Mouse (Mus musculus): ENCODE measurements around the gene AI182371. TPM values are rescaled to one million over a fixed set of nuclear protein-coding genes. Genes with fewer than 3 reads are reported as not detected.

Gene AI182371
- polyA plus RNA-seq, 1 experiment from 2014 or later = 0.20 TPM

GRCm38 (mm10) chr2:35066525-35067082 lies 34.7 kb downstream of the AI182371 start:
- 91% methylated on average over 13 of the region's 13 CpGs for WGBS
- Histone ChIP-seq H3K27ac (ENCODE audit: low read depth, low read length) (no peak overlapping the region), H3K9me3 (ENCODE audit: control insufficient read depth) (no peaks in the 10 kb centered on the region), H3K9ac (ENCODE audit: low read depth, low read length) (no peak overlapping the region), H3K4me3 (ENCODE audit: low read depth, low read length) (no peak overlapping the region), H3K4me2 (replicated peaks; ENCODE audit: low read depth) (no peak overlapping the region), H3K27me3 (replicated peaks; ENCODE audit: control insufficient read depth, insufficient read depth, low read length) (no peaks in the 10 kb centered on the region), H3K4me1 (replicated peaks; ENCODE audit: control insufficient read depth, insufficient read depth, low read length) (no peaks in the 10 kb centered on the region), H3K36me3 (ENCODE audit: control insufficient read depth, insufficient read depth) (no peaks in the 10 kb centered on the region)
- no peak for ATAC-seq
- no peak for TF ChIP-seq CTCF (IDR thresholded peaks at IDR 0.05; ENCODE audit: low read depth)

GRCm38 (mm10) chr2:35063333-35064030 lies 37.9 kb downstream of the AI182371 start:
- Histone ChIP-seq H3K27me3 (replicated peaks; ENCODE audit: control insufficient read depth, insufficient read depth, low read length) (no peaks in the 10 kb centered on the region), H3K27ac (ENCODE audit: low read depth, low read length) (no peak overlapping the region), H3K4me3 (ENCODE audit: low read depth, low read length) (no peak overlapping the region), H3K9me3 (ENCODE audit: control insufficient read depth) (no peaks in the 10 kb centered on the region), H3K4me1 (replicated peaks; ENCODE audit: control insufficient read depth, insufficient read depth, low read length) (no peaks in the 10 kb centered on the region), H3K4me2 (replicated peaks; ENCODE audit: low read depth) (no peak overlapping the region), H3K36me3 (ENCODE audit: control insufficient read depth, insufficient read depth) (no peaks in the 10 kb centered on the region), H3K9ac (ENCODE audit: low read depth, low read length) (no peak overlapping the region)
- TF ChIP-seq CTCF (IDR thresholded peaks at IDR 0.05; ENCODE audit: low read depth) = no peak
- WGBS = 88% methylated on average over 6 of the region's 6 CpGs
- no peak for ATAC-seq

- no peaks in the 10 kb centered on the region for H3K9me3 ChIP-seq (ENCODE audit: control insufficient read depth)
- H3K27ac ChIP-seq (ENCODE audit: low read depth, low read length) = no peak within 1 kb of the TSS
- H3K4me1 ChIP-seq (replicated peaks; ENCODE audit: control insufficient read depth, insufficient read depth, low read length) = no peaks in the 10 kb centered on the region
- no peak within 1 kb of the TSS for H3K4me2 ChIP-seq (replicated peaks; ENCODE audit: low read depth)
- H3K36me3 ChIP-seq (ENCODE audit: control insufficient read depth, insufficient read depth) = no peaks in the 10 kb centered on the region
- no peaks in the 10 kb centered on the region for H3K27me3 ChIP-seq (replicated peaks; ENCODE audit: control insufficient read depth, insufficient read depth, low read length)
- ATAC-seq = no peak
- 73% methylated on average over 5 of the region's 5 CpGs for WGBS
- no peak within 1 kb of the TSS for H3K9ac ChIP-seq (ENCODE audit: low read depth, low read length)
- H3K4me3 ChIP-seq (ENCODE audit: low read depth, low read length) = no peak within 1 kb of the TSS
- no peak for TF ChIP-seq CTCF (IDR thresholded peaks at IDR 0.05; ENCODE audit: low read depth)
Measured at GRCm38 (mm10) chr2:35061338-35061737, 40.0 kb downstream of the AI182371 start, which contains the start of gene Hc. Hc (minus strand) TSS chr2:35061438.

GRCm38 (mm10) chr2:35060897-35061296 lies 40.4 kb downstream of the AI182371 start:
- no peak overlapping the region for H3K4me3 ChIP-seq (ENCODE audit: low read depth, low read length)
- ATAC-seq = no peak
- TF ChIP-seq CTCF (IDR thresholded peaks at IDR 0.05; ENCODE audit: low read depth) = no peak
- no peak overlapping the region for H3K27ac ChIP-seq (ENCODE audit: low read depth, low read length)
- no peaks in the 10 kb centered on the region for H3K4me1 ChIP-seq (replicated peaks; ENCODE audit: control insufficient read depth, insufficient read depth, low read length)
- no peaks in the 10 kb centered on the region for H3K9me3 ChIP-seq (ENCODE audit: control insufficient read depth)
- no peak overlapping the region for H3K4me2 ChIP-seq (replicated peaks; ENCODE audit: low read depth)
- H3K27me3 ChIP-seq (replicated peaks; ENCODE audit: control insufficient read depth, insufficient read depth, low read length) = no peaks in the 10 kb centered on the region
- 52% methylated on average over 6 of the region's 6 CpGs for WGBS
- no peak overlapping the region for H3K9ac ChIP-seq (ENCODE audit: low read depth, low read length)
- H3K36me3 ChIP-seq (ENCODE audit: control insufficient read depth, insufficient read depth) = no peaks in the 10 kb centered on the region

- 62% methylated on average over 5 of the region's 5 CpGs for WGBS
- no peak overlapping the region for H3K9ac ChIP-seq (ENCODE audit: low read depth, low read length)
- no peak overlapping the region for H3K27ac ChIP-seq (ENCODE audit: low read depth, low read length)
- no peaks in the 10 kb centered on the region for H3K4me1 ChIP-seq (replicated peaks; ENCODE audit: control insufficient read depth, insufficient read depth, low read length)
- H3K27me3 ChIP-seq (replicated peaks; ENCODE audit: control insufficient read depth, insufficient read depth, low read length) = no peaks in the 10 kb centered on the region
- H3K9me3 ChIP-seq (ENCODE audit: control insufficient read depth) = no peaks in the 10 kb centered on the region
- TF ChIP-seq CTCF (IDR thresholded peaks at IDR 0.05; ENCODE audit: low read depth) = no peak
- no peak for ATAC-seq
- H3K4me3 ChIP-seq (ENCODE audit: low read depth, low read length) = no peak overlapping the region
- H3K36me3 ChIP-seq (ENCODE audit: control insufficient read depth, insufficient read depth) = no peaks in the 10 kb centered on the region
- H3K4me2 ChIP-seq (replicated peaks; ENCODE audit: low read depth) = no peak overlapping the region
Measured at GRCm38 (mm10) chr2:35060256-35060655, 41.1 kb downstream of the AI182371 start.

- no peaks in the 10 kb centered on the region for H3K36me3 ChIP-seq (ENCODE audit: control insufficient read depth, insufficient read depth)
- no peak overlapping the region for H3K4me2 ChIP-seq (replicated peaks; ENCODE audit: low read depth)
- H3K27me3 ChIP-seq (replicated peaks; ENCODE audit: control insufficient read depth, insufficient read depth, low read length) = no peaks in the 10 kb centered on the region
- H3K4me1 ChIP-seq (replicated peaks; ENCODE audit: control insufficient read depth, insufficient read depth, low read length) = no peaks in the 10 kb centered on the region
- no peak overlapping the region for H3K4me3 ChIP-seq (ENCODE audit: low read depth, low read length)
- no peak overlapping the region for H3K27ac ChIP-seq (ENCODE audit: low read depth, low read length)
- 68% methylated on average over 2 of the region's 2 CpGs for WGBS
- H3K9me3 ChIP-seq (ENCODE audit: control insufficient read depth) = no peaks in the 10 kb centered on the region
- ATAC-seq = no peak
- no peak for TF ChIP-seq CTCF (IDR thresholded peaks at IDR 0.05; ENCODE audit: low read depth)
- no peak overlapping the region for H3K9ac ChIP-seq (ENCODE audit: low read depth, low read length)
Measured at GRCm38 (mm10) chr2:35058325-35058724, 43.0 kb downstream of the AI182371 start.
